Mouse (Mus musculus) erythroblast, adult 5-6 weeks (primary cell): ENCODE measurements around the gene Slc38a10. TPM values are rescaled to one million over a fixed set of nuclear protein-coding genes. Genes with fewer than 3 reads are reported as not detected.

Experiments
- ATAC-seq: replicated peaks from 2 replicates; pipeline ENCODE4 v1.8.0; 2016; ENCODE audit warnings: moderate number of reproducible peaks, mild to moderate bottlenecking, moderate TSS enrichment, inconsistent platforms; ENCODE audit not compliant: poor library complexity, low FRiP score, severe bottlenecking
- total RNA-seq, 2 experiments: library from RNA; stranded (forward) in 1 of 2; stranded (reverse) in 1 of 2; fragments of 150-400 nt in 1 of 2; fragments of 200-764, 138-1000 nt in 1 of 2; gene quantifications; 2 replicates each; pipeline versions ENCODE4 v1.2.3 to v1.2.4; 2015 to 2017; ENCODE audit warnings: low replicate concordance in 2 of 2

Slc38a10 gene
- total RNA-seq, 2 experiments from 2014 or later = 7.7 to 22.4 TPM

- no peak; the same call in 1 of the 2 replicates for ATAC-seq
These were observed 40.1 kb downstream of the Slc38a10 start for GRCm38 (mm10) chr11:120111033-120111432.

- no peak for ATAC-seq
These were observed 40.6 kb downstream of the Slc38a10 start for GRCm38 (mm10) chr11:120110554-120110953.

GRCm38 (mm10) chr11:120109558-120110210 lies 41.5 kb downstream of the Slc38a10 start:
- ATAC-seq = no peak

GRCm38 (mm10) chr11:120107796-120108195 lies 43.4 kb downstream of the Slc38a10 start:
- ATAC-seq = no peak

GRCm38 (mm10) chr11:120107026-120107425 lies 44.1 kb downstream of the Slc38a10 start:
- no peak for ATAC-seq

GRCm38 (mm10) chr11:120103431-120103997 lies 47.6 kb downstream of the Slc38a10 start:
- no peak for ATAC-seq

- ATAC-seq = 0 out of 2 replicates have a peak, but pooled peaks have one; percentile 32
These were observed 50.1 kb downstream of the Slc38a10 start for GRCm38 (mm10) chr11:120101036-120101435.

- peak; percentile 95 for ATAC-seq
These were observed 52.3 kb downstream of the Slc38a10 start, which contains the start of the genes Tepsin and Ndufaf8 for GRCm38 (mm10) chr11:120098588-120099511. Gene Tepsin (minus strand): TSS chr11:120098731. Gene Ndufaf8 (plus strand): TSS chr11:120098928.

- no peak for ATAC-seq
These were observed 58.1 kb downstream of the Slc38a10 start for GRCm38 (mm10) chr11:120092817-120093591.

- no peak for ATAC-seq
These were observed 60.5 kb downstream of the Slc38a10 start for GRCm38 (mm10) chr11:120090661-120091060.

- ATAC-seq = peak; percentile 97
These were observed 64.4 kb downstream of the Slc38a10 start, which contains the start of gene Cep131 for GRCm38 (mm10) chr11:120086702-120087152. Gene Cep131 (minus strand): TSS chr11:120086827.

- no peak for ATAC-seq
These were observed 65.1 kb downstream of the Slc38a10 start for GRCm38 (mm10) chr11:120085891-120086627.

GRCm38 (mm10) chr11:120080282-120080681 lies 70.9 kb downstream of the Slc38a10 start:
- ATAC-seq = no peak

GRCm38 (mm10) chr11:120076191-120076590 lies 75.0 kb downstream of the Slc38a10 start:
- no peak for ATAC-seq

- no peak for ATAC-seq
These were observed 78.0 kb downstream of the Slc38a10 start for GRCm38 (mm10) chr11:120072986-120073647.

GRCm38 (mm10) chr11:120071731-120072320 lies 79.3 kb downstream of the Slc38a10 start:
- no peak for ATAC-seq

- no peak for ATAC-seq
These were observed 80.1 kb downstream of the Slc38a10 start for GRCm38 (mm10) chr11:120071065-120071464.
